Mouse (Mus musculus) bone marrow, adult 2 months (tissue): ENCODE measurements around the gene Clstn1. TPM values are rescaled to one million over a fixed set of nuclear protein-coding genes. Genes with fewer than 3 reads are reported as not detected.

ENCODE experiments used
- H3K27ac ChIP-seq: fragments of 200-500 bp; 2 replicates; pipeline ENCODE4 v1.5.1; 2012; ENCODE audit warnings: low read depth, mild to moderate bottlenecking, control low read depth, inconsistent platforms, low read length; ENCODE audit not compliant: control insufficient read depth, poor library complexity, insufficient read depth
- H3K4me1 ChIP-seq: fragments of 200-500 bp; 2 replicates; pipeline ENCODE4 v1.6.1; 2011; ENCODE audit warnings: low read length; ENCODE audit not compliant: control insufficient read depth, insufficient read depth
- H3K4me3 ChIP-seq: fragments of 200-500 bp; replicated peaks from 2 replicates; pipeline ENCODE3; 2011; ENCODE audit warnings: mild to moderate bottlenecking, low read depth, low read length, control low read depth; ENCODE audit not compliant: control insufficient read depth
- CTCF ChIP-seq: fragments of 200-500 bp; IDR thresholded peaks from 2 replicates; pipeline ENCODE4 v1.5.1; 2011; ENCODE audit warnings: low read length, control low read depth; ENCODE audit not compliant: control insufficient read depth, insufficient read depth
- POLR2A ChIP-seq: fragments of 200-500 bp; IDR thresholded peaks from 2 replicates; pipeline ENCODE4 v1.6.1; 2011; ENCODE audit warnings: low read depth, mild to moderate bottlenecking, control low read depth, low read length, borderline replicate concordance; ENCODE audit not compliant: control insufficient read depth
- WGBS: fragments of 180-500 bp; shearing (Covaris S2); methylation state at CpG from one replicate; pipeline ENCODE4 v1.1.7; 2018; 5-methylcytosine and 5-hydroxymethylcytosine counted together
- polyA plus RNA-seq: library from polyadenylated mRNA; stranded (reverse); fragments of >200 nt; gene quantifications from 2 replicates; pipeline ENCODE4 v1.2.4, GENCODE M21; 2011; ENCODE audit warnings: low replicate concordance; ENCODE audit not compliant: missing spikeins, insufficient read depth, insufficient read length

Clstn1 gene
- polyA plus RNA-seq, 1 experiment, result 6.3 TPM

GRCm38 (mm10) chr4:149600130-149600529, 13.9 kb downstream of the Clstn1 start:
- WGBS, result 64% methylated on average over 4 of the region's 4 CpGs
- H3K4me3 ChIP-seq, result no peak overlapping the region
- no peaks in the 10 kb centered on the region; the same call in 1 of the 2 replicates for H3K4me1 ChIP-seq
- no peak overlapping the region for H3K27ac ChIP-seq
- TF ChIP-seq CTCF, result no peak
- no peak for TF ChIP-seq POLR2A

GRCm38 (mm10) chr4:149601484-149601883, 15.2 kb downstream of the Clstn1 start:
- Histone ChIP-seq H3K4me1 (no peaks in the 10 kb centered on the region; the same call in 1 of the 2 replicates), H3K27ac (no peak overlapping the region), H3K4me3 (no peak overlapping the region)
- WGBS, result 55% methylated on average over 4 of the region's 4 CpGs
- TF ChIP-seq CTCF (no peak), POLR2A (no peak)

GRCm38 (mm10) chr4:149602236-149602635, 16.0 kb downstream of the Clstn1 start:
- Histone ChIP-seq H3K4me3 (no peak overlapping the region), H3K4me1 (no peaks in the 10 kb centered on the region; the same call in 1 of the 2 replicates), H3K27ac (no peak overlapping the region)
- WGBS, result 67% methylated on average over 7 of the region's 7 CpGs
- no peak for TF ChIP-seq CTCF
- no peak for TF ChIP-seq POLR2A

- H3K27ac ChIP-seq, result no peak overlapping the region
- H3K4me1 ChIP-seq, result no peaks in the 10 kb centered on the region
- TF ChIP-seq POLR2A (no peak), CTCF (no peak)
- 31% methylated on average over 1 of the region's 1 CpGs for WGBS
- no peak overlapping the region for H3K4me3 ChIP-seq
Observed at GRCm38 (mm10) chr4:149603860-149604259, 17.6 kb downstream of the Clstn1 start.

- H3K27ac ChIP-seq, result no peak overlapping the region
- no peak for TF ChIP-seq POLR2A
- TF ChIP-seq CTCF, result peak; percentile 37; the same call in 1 of the 2 replicates
- no peak overlapping the region for H3K4me3 ChIP-seq
- WGBS, result 78% methylated on average over 3 of the region's 3 CpGs
- no peaks in the 10 kb centered on the region for H3K4me1 ChIP-seq
Observed at GRCm38 (mm10) chr4:149604518-149604917, 18.2 kb downstream of the Clstn1 start.

GRCm38 (mm10) chr4:149606056-149606455, 19.8 kb downstream of the Clstn1 start:
- WGBS, result 86% methylated on average over 18 of the region's 18 CpGs
- no peaks in the 10 kb centered on the region for H3K4me1 ChIP-seq
- H3K27ac ChIP-seq, result no peak overlapping the region
- TF ChIP-seq POLR2A (no peak), CTCF (no peak)
- no peak overlapping the region for H3K4me3 ChIP-seq

GRCm38 (mm10) chr4:149606766-149607358, 20.6 kb downstream of the Clstn1 start:
- Histone ChIP-seq H3K27ac (no peak overlapping the region), H3K4me1 (no peaks in the 10 kb centered on the region), H3K4me3 (no peak overlapping the region)
- TF ChIP-seq CTCF, result no peak
- no peak for TF ChIP-seq POLR2A
- WGBS, result 64% methylated on average over 15 of the region's 15 CpGs

- no peak for TF ChIP-seq CTCF
- WGBS, result 32% methylated on average over 20 of the region's 20 CpGs
- no peaks in the 10 kb centered on the region for H3K4me1 ChIP-seq
- H3K4me3 ChIP-seq, result no peak overlapping the region
- H3K27ac ChIP-seq, result no peak overlapping the region
Observed at GRCm38 (mm10) chr4:149607591-149608308, 21.5 kb downstream of the Clstn1 start.
